Mouse (Mus musculus): ENCODE results near the gene Mmp15. TPM values are rescaled to one million over a fixed set of nuclear protein-coding genes. Genes with fewer than 3 reads are reported as not detected.

The Mmp15 gene
- polyA plus RNA-seq, 1 experiment from 2014 or later, result 22.1 TPM

DNA sequence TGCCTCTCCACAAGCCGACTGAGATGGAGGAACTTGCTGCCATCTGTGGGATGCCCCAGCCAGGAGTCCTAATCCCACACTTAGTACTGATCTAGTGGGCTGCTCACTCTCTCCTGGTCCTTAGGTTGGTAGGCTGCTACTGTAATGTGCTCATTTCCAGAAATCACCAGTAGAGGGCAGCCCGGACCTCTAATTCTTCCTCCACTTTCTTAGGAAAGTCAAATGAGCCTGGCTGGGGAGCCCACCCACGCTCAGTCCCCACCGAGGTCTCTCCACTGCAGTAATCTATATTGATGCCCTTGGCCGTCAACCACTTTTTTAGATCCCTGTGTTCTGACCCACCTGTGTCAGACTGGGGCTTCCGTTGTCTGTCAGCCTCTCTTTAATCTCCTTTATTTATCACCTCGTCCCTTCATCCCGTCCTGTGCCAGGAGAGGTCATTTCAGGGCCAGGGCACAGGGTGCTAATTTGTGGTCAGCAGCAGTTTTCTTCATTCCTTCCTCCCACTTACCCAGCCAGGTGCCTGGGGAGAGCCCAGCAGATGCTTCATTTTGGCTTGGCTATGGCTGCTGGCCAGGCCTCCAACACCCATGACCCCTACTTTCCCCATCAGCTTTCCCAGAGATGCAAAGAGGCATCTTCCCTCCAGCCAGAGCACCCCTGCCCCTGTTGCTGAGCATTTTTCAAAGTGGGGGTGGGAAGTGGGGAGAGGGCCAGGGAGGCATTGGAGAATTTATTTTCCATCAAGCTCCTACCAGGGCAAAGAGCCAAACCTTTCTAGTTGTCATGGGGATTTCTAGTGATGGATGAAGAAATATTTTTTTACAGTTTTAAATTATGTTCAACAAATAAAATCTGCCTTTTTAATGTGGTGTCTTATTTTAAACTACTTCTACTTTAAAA, 5.2 kb upstream of the Mmp15 start:
- Histone ChIP-seq H3K27me3 (no peaks in the 10 kb centered on the region), H3K4me3 (no peak overlapping the region), H3K27ac (replicated peaks) (no peak overlapping the region), H3K9ac (no peak overlapping the region), H3K4me2 (no peak overlapping the region), H3K4me1 (replicated peaks) (peaks cover 34% of the 10 kb centered on the region), H3K36me3 (peaks cover 20% of the 10 kb centered on the region), H3K9me3 (no peaks in the 10 kb centered on the region)
- 22% methylated on average over 8 of the region's 8 CpGs for WGBS
- peak; percentile 52 for ATAC-seq (ENCODE audit: low FRiP score, low read depth)

DNA sequence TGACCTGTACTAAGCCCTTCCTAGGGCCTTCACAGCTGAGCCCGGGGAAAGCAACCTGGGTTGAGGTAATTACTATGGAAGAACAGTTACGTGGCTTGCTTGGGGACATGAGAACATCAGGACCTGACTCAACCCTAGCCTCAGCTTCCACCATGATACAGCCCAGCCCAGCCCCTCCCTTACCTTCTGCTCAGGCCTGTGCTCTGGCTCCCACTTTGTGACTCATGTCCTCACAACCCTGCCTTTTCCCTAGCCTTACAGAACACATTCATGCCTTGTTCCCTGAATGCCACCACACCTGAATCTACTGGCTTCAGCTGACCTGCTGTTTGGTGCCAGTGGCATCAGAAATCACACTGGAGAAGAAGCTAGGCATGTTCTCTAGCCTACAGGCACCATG, 3.7 kb upstream of the Mmp15 start:
- H3K4me1 ChIP-seq (replicated peaks), result peaks cover 40% of the 10 kb centered on the region
- ATAC-seq (ENCODE audit: low FRiP score, low read depth), result no peak
- 0 out of 2 replicates have a peak overlapping the region, but pooled peaks have one; percentile 37 for H3K27ac ChIP-seq (replicated peaks)
- 78% methylated on average over 2 of the region's 2 CpGs for WGBS
- H3K27me3 ChIP-seq, result no peaks in the 10 kb centered on the region
- H3K9me3 ChIP-seq, result no peaks in the 10 kb centered on the region
- H3K4me2 ChIP-seq, result 0 out of 2 replicates have a peak overlapping the region, but pooled peaks have one; percentile 30
- H3K9ac ChIP-seq, result no peak overlapping the region
- peaks cover 14% of the 10 kb centered on the region; the same call in 1 of the 2 replicates for H3K36me3 ChIP-seq
- H3K4me3 ChIP-seq, result no peak overlapping the region

DNA sequence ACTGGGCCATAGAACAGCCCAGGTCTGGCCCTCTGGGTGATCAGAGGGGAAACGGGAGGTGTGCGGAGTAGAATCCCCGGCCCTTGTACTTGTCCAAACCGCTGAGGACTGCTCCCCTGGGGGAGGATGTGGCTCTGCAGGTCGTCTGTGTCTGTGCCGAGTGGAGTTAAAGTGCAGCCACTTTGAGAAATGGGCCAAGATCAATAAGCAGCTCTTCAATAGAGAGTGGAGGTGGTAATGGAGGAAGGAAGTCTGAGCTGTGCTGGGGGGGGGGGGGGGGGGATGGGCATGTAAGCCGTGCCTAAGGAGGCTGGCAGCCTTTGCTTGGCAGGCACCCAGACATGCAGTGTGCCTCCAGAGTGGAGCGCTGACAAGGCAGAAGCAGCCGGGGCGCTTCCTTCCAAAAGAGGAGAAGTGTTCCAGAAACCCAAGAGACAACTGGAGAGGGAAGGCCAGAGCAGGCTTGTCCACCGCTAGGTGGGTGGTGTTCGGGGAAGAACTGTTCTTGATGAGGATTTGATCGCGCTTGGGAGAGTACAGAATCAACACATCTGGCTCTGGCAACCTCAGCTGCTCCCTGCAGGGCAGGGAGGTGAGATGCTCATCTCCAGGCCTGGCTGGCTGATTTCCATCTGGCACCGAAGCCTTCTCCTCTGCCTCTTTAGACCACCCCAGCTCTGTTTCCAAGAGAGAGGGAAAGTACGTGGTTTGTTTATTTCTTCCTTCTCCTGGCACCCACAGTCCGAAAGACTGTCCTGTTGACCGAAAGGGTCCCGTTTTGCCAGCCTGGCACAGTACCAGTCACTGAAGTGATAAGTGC, 3.0 kb upstream of the Mmp15 start:
- Histone ChIP-seq H3K27me3 (no peaks in the 10 kb centered on the region), H3K4me2 (peak overlapping the region; percentile 30), H3K27ac (replicated peaks) (peak overlapping the region; percentile 52), H3K4me3 (no peak overlapping the region), H3K4me1 (replicated peaks) (peaks cover 47% of the 10 kb centered on the region), H3K9ac (no peak overlapping the region), H3K36me3 (peaks cover 8% of the 10 kb centered on the region; the same call in 1 of the 2 replicates), H3K9me3 (no peaks in the 10 kb centered on the region)
- WGBS, result 34% methylated on average over 18 of the region's 19 CpGs
- peak; percentile 43 for ATAC-seq (ENCODE audit: low FRiP score, low read depth)

GRCm38 (mm10) chr8:95351461-95351860, 607 bp upstream of the Mmp15 start:
- Histone ChIP-seq H3K4me3 (peak overlapping the region; percentile 96), H3K27ac (replicated peaks) (peak overlapping the region; percentile 91; the same call in 1 of the 2 replicates), H3K4me2 (peak overlapping the region; percentile 78), H3K9ac (no peak overlapping the region; the same call in 1 of the 2 replicates), H3K27me3 (no peaks in the 10 kb centered on the region), H3K4me1 (replicated peaks) (peaks cover 69% of the 10 kb centered on the region), H3K9me3 (no peaks in the 10 kb centered on the region), H3K36me3 (no peaks in the 10 kb centered on the region)
- 1% methylated on average over 15 of the region's 15 CpGs for WGBS
- no peak for ATAC-seq (ENCODE audit: low FRiP score, low read depth)

DNA sequence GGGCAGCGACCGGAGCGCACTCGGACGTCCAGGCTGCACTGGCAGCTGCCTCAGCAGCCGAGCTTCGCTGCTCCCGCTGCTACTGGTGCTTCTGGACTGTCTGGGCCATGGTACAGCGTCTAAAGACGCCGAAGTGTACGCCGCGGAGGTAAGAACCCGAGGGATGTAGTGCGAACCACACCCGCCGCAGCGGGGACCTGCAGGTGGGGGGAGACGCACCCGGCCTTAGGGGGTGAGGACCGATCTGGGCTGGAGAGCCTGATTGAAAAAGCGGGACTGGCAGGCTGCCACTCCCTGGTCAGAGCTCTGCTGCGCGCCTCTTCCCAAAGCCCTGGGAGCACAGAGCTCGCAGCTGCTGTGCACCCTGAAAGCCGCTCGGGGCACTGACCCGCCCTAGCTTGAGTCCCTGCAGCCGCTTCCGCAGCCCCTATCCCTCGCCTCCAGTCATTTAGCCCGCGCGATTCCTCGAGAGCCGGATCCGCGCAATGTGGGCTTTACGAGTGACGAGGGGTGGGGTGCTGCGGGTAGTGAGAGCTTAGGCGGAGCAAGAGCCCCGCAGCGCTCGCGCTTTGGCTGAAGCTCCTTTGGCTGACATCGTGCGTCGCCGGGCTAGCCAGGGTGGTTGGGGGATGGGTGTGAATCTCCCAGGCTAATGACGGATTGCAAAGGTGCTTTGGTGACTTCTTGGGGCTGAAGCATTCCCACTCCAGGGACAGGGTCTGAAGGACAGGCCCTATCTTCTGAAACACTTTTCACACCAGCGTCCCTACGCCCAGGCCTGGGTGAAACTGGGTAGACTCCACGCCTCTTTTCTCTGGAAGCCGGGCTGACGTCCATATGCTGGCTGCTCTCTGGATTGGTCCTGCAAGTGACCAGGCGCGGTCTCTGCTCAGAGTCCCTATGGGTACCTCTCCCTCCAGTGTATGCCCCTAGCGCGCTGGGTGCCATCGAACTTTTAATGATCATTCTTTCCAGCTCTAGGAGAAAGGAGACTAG, 1.1 kb downstream of the Mmp15 start:
- H3K4me3 ChIP-seq, result peak overlapping the region; percentile 96
- peak overlapping the region; percentile 78 for H3K4me2 ChIP-seq
- peak overlapping the region; percentile 88 for H3K9ac ChIP-seq
- H3K9me3 ChIP-seq, result no peaks in the 10 kb centered on the region
- no peaks in the 10 kb centered on the region for H3K36me3 ChIP-seq
- under 1% methylated on average over 62 of the region's 62 CpGs for WGBS
- ATAC-seq (ENCODE audit: low FRiP score, low read depth), result peak; percentile 50
- peak overlapping the region; percentile 91 for H3K27ac ChIP-seq (replicated peaks)
- no peaks in the 10 kb centered on the region for H3K27me3 ChIP-seq
- H3K4me1 ChIP-seq (replicated peaks), result peaks cover 66% of the 10 kb centered on the region

GRCm38 (mm10) chr8:95354606-95355005, 2.5 kb downstream of the Mmp15 start:
- Histone ChIP-seq H3K9me3 (no peaks in the 10 kb centered on the region), H3K4me1 (replicated peaks) (peaks cover 66% of the 10 kb centered on the region), H3K27ac (replicated peaks) (no peak overlapping the region), H3K9ac (no peak overlapping the region), H3K4me3 (peak overlapping the region; percentile 96; the same call in 1 of the 2 replicates), H3K36me3 (no peaks in the 10 kb centered on the region), H3K27me3 (no peaks in the 10 kb centered on the region), H3K4me2 (peak overlapping the region; percentile 78)
- 77% methylated on average over 2 of the region's 2 CpGs for WGBS
- no peak for ATAC-seq (ENCODE audit: low FRiP score, low read depth)

- H3K4me1 ChIP-seq (replicated peaks), result peaks cover 55% of the 10 kb centered on the region
- ATAC-seq (ENCODE audit: low FRiP score, low read depth), result no peak
Measured at GRCm38 (mm10) chr8:95358550-95359411, 6.7 kb downstream of the Mmp15 start.

DNA sequence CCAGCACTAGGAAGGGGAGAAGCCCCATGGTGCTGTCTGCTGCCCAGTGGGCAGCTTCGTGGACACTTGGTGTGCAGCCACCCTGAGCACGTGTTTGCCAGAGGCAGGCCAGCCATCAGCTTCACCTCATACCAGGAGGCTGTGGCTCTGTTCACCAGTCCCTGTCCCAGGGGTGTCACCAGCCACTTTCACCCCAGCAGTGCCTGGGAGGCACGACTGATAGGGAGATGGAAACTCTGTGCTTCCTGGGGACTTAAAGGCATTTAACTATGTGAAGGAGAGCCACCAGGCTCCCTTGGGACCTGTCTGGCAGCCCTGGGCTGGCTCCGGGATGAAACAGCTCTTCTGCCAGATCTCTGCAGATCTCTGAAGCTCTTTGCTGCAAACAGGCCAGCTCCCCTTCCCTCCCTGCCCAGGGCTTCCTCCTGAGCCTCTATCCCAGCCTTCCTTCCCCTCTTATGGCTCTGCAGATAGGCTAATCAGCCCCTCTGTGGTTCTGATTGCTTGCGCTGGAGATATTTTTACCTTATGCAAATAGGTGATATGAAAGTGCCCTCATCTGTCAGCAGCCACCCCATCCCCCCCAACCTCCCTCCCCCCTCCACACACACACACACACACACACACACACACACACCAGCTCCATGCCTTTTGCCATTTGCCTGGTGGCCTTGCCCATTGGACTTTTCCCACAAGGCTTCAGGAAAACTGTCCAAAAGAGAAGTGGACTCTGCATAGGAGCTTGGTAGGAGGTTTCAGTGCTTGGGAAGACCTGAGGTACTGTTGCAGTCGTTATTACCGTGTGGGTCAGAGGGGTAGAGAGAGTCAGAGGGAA, 8.3 kb downstream of the Mmp15 start:
- H3K27me3 ChIP-seq, result no peaks in the 10 kb centered on the region
- H3K9me3 ChIP-seq, result no peaks in the 10 kb centered on the region
- H3K9ac ChIP-seq, result no peak overlapping the region
- peaks cover 39% of the 10 kb centered on the region for H3K4me1 ChIP-seq (replicated peaks)
- H3K27ac ChIP-seq (replicated peaks), result no peak overlapping the region
- H3K4me3 ChIP-seq, result no peak overlapping the region
- H3K36me3 ChIP-seq, result no peaks in the 10 kb centered on the region
- ATAC-seq (ENCODE audit: low FRiP score, low read depth), result 0 out of 2 replicates have a peak, but pooled peaks have one; percentile 20
- WGBS, result 46% methylated on average over 6 of the region's 7 CpGs
- no peak overlapping the region for H3K4me2 ChIP-seq

More at GRCm38 (mm10) chr8:95358550-95359411, 6.7 kb downstream of the Mmp15 start:
- Histone ChIP-seq H3K27me3 (no peaks in the 10 kb centered on the region), H3K4me3 (no peak overlapping the region), H3K9me3 (no peaks in the 10 kb centered on the region), H3K9ac (no peak overlapping the region), H3K36me3 (no peaks in the 10 kb centered on the region), H3K27ac (replicated peaks) (no peak overlapping the region), H3K4me2 (no peak overlapping the region)
- WGBS, result 59% methylated on average over 8 of the region's 8 CpGs

- Histone ChIP-seq H3K4me2 (no peak overlapping the region), H3K27ac (replicated peaks) (no peak overlapping the region), H3K36me3 (no peaks in the 10 kb centered on the region), H3K9ac (no peak overlapping the region), H3K27me3 (no peaks in the 10 kb centered on the region), H3K4me1 (replicated peaks) (peaks cover 36% of the 10 kb centered on the region), H3K4me3 (no peak overlapping the region), H3K9me3 (no peaks in the 10 kb centered on the region)
- WGBS, result 85% methylated on average over 3 of the region's 3 CpGs
- no peak for ATAC-seq (ENCODE audit: low FRiP score, low read depth)
Measured at GRCm38 (mm10) chr8:95361016-95361341, 8.9 kb downstream of the Mmp15 start.

GRCm38 (mm10) chr8:95362272-95362671, 10.2 kb downstream of the Mmp15 start:
- Histone ChIP-seq H3K36me3 (no peaks in the 10 kb centered on the region), H3K9ac (no peak overlapping the region), H3K27ac (replicated peaks) (no peak overlapping the region), H3K4me2 (no peak overlapping the region), H3K4me3 (no peak overlapping the region), H3K9me3 (no peaks in the 10 kb centered on the region), H3K4me1 (replicated peaks) (peaks cover 29% of the 10 kb centered on the region), H3K27me3 (no peaks in the 10 kb centered on the region)
- WGBS, result 71% methylated on average over 6 of the region's 6 CpGs
- no peak for ATAC-seq (ENCODE audit: low FRiP score, low read depth)

Data from hindbrain, embryonic 15.5 days (tissue).